Mouse (Mus musculus) bone marrow, adult 2 months (tissue): ENCODE measurements around the gene Cfap126.

Experiments used
- CTCF ChIP-seq: fragments of 200-500 bp; IDR thresholded peaks from 2 replicates; pipeline ENCODE4 v1.5.1; 2011; ENCODE audit warnings: low read length, control low read depth; ENCODE audit not compliant: control insufficient read depth, insufficient read depth
- POLR2A ChIP-seq: fragments of 200-500 bp; IDR thresholded peaks from 2 replicates; pipeline ENCODE4 v1.6.1; 2011; ENCODE audit warnings: low read depth, mild to moderate bottlenecking, control low read depth, low read length, borderline replicate concordance; ENCODE audit not compliant: control insufficient read depth

DNA sequence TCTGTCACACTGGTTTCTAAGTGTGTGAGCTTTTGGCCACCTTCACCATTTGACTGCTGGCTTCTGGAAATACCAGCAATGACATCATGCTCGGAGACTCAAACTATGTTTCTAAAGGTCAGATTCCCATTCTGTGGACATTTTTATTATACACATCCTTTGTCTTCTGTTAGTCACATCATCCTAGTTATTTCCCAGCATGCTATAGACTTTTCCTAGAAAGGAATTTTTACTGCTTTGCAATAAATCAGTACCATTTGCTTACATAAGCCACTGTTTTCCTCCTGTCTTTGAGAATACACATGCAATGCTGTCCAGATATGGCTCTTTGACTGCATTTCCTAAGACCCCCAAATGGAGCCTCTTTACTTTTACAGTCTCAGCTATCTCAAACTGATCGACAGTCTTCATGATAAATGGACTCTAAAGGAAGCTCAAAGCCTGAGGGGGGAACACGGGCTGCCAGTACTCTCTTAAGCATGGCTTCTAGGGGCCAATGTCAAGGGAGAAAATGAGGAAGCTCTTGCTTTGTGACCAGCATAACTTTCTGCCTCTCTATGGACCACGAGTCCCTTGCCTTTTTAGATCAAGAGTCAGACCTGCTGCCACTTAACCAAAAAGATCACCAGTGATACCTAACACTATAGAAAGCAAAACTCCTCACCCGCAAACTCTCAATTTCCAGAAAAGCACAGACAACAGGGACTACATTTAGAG, 52.1 kb downstream of the Cfap126 start:
- TF ChIP-seq CTCF (no peak), POLR2A (no peak)
